ENCODE assay signal across 9 mouse cellular contexts in the genomic region with DNA sequence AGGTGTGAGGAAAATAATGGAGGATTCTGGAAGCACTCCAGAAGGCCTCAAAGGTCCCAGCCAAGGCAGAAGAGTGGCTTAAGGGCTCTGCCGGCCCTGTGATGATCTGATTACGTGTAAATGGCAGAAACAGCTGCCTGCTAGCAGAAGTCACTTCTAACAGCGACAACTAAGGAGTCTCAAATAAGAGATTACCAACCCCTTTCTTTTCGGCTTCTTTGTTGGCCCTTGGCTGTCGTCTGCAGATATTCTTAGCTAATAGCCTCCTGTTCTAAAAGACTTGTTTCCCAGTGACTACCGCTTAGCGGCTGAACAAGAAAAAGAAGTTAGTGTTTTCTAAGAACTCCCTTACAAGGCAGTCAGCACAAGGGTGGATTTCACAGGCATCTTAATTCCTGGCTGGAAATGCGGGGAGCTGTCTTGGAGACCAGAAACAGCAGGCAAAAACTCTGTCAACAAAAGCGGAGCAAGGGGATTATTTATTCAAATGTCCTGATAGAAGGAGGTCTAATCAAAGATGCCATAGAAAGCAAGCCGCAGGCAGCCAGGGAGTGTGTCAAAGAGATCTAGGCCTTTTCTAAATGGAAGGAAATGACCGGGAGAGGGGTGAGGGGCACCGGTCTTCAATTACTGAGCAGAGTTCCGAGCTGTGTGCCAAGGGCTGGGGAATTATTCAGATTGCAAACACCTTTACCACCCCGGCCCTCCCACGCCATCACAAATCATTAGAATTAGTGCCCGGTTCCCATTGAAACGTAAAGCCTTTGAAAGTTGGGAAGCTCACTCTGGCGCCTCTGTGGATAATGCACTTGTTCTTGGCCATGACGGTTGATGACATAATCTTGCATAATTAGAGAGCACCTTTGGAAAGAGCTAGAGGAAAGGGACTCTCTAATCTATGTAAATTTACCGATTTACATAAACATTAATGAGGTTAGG. TPM values are rescaled to one million over a fixed set of nuclear protein-coding genes. Genes with fewer than 3 reads are reported as not detected.
A peak's percentile ranks its signal among the peaks of the same experiment; 100 is the strongest.
DNase-seq lines count a peak whose midpoint lies in the region; ATAC-seq and TF ChIP-seq lines count a peak whose summit lies in the region.
"Had no signal": no experiment of that assay in that cellular context is flagged by ENCODE, and none has a peak within 500 bp of the region (broad histone marks: within the 10 kb centered on the region; RNA-seq: fewer than 3 reads in every experiment).

No protein-coding gene starts in this region.

- H3K4me3 ChIP-seq in heart, postnatal 0 days (ENCODE audit: low read depth, low read length): no peak overlapping the region
- no peak overlapping the region for H3K4me3 ChIP-seq in limb, embryonic 15.5 days

- no peak for TF ChIP-seq CTCF in heart, postnatal 0 days (IDR thresholded peaks at IDR 0.05; ENCODE audit: low read depth)

- no peak overlapping the region for H3K4me2 ChIP-seq in heart, postnatal 0 days (ENCODE audit: low read depth, low read length)
- no peak overlapping the region for H3K4me2 ChIP-seq in limb, embryonic 15.5 days

- peaks cover 40% of the 10 kb centered on the region for H3K4me1 ChIP-seq in heart, postnatal 0 days (ENCODE audit: control insufficient read depth, insufficient read depth)
- H3K4me1 ChIP-seq in limb, embryonic 15.5 days: peaks cover 24% of the 10 kb centered on the region

- WGBS in heart, postnatal 0 days: 29% methylated on average over 20 of the region's 20 CpGs
- 22% methylated on average over 20 of the region's 20 CpGs for WGBS in limb, embryonic 15.5 days

- H3K27me3 ChIP-seq in heart, postnatal 0 days (ENCODE audit: control insufficient read depth, insufficient read depth, low read length): no peaks in the 10 kb centered on the region
- H3K27me3 ChIP-seq in limb, embryonic 15.5 days: no peaks in the 10 kb centered on the region

- no peaks in the 10 kb centered on the region for H3K9me3 ChIP-seq in heart, postnatal 0 days (replicated peaks; ENCODE audit: control insufficient read depth, low read length)
- no peaks in the 10 kb centered on the region for H3K9me3 ChIP-seq in limb, embryonic 15.5 days

- peak; percentile 20 to 41 for DNase-seq in cerebellum, postnatal 10 days
- no peak for DNase-seq in cerebellum, adult 11 months
- DNase-seq in embryo, embryonic 10 days (ENCODE audit: low spot score): peak; percentile 54
- no peak for DNase-seq in heart, postnatal 0 days (ENCODE audit: low spot score)
- DNase-seq in right cerebral cortex, postnatal 4 days: peak; percentile 15
- no peak for DNase-seq in spleen, postnatal 10 days (ENCODE audit: low spot score in 2 of 2)
- DNase-seq in c-Kit-positive CD71-positive TER-119-positive erythroid progenitor cells, embryonic 14.5 days (ENCODE audit: low spot score): no peak

- peak overlapping the region; percentile 49 for H3K27ac ChIP-seq in heart, postnatal 0 days (ENCODE audit: low read depth)
- peak overlapping the region; percentile 67 for H3K27ac ChIP-seq in limb, embryonic 15.5 days
- H3K27ac ChIP-seq: macrophage had no signal

- H3K36me3 ChIP-seq in heart, postnatal 0 days (replicated peaks; ENCODE audit: control insufficient read depth, insufficient read depth, low read length): no peaks in the 10 kb centered on the region
- no peaks in the 10 kb centered on the region for H3K36me3 ChIP-seq in limb, embryonic 15.5 days

- no peak; the same call in 1 of the 2 replicates for TF ChIP-seq EP300 in heart, postnatal 0 days (IDR thresholded peaks at IDR 0.05; ENCODE audit: low read depth)

- ATAC-seq in heart, postnatal 0 days (ENCODE audit: insufficient read depth, low read depth): no peak
- no peak for ATAC-seq in limb, embryonic 15.5 days (ENCODE audit: insufficient number of reproducible peaks, low FRiP score, low TSS enrichment, low read depth)

- H3K9ac ChIP-seq in heart, postnatal 0 days (replicated peaks; ENCODE audit: low read depth, low read length): no peak overlapping the region
- no peak overlapping the region for H3K9ac ChIP-seq in limb, embryonic 15.5 days

RNA-seq across cellular contexts. Expression of gene Hopx, which starts 7.6 kb away (rescaled TPM):
- 510 and 558 TPM in 2 replicates for total RNA-seq in heart, postnatal 0 days (2014; rRNA removed; ENCODE audit: low replicate concordance)
- 41.0 and 42.6 TPM in 2 replicates for polyA plus RNA-seq in heart, postnatal 0 days (2015; fragmentation: Nextera tagmentation; extraction: Ambion mirVana)
- polyA plus RNA-seq in limb, embryonic 15.5 days (2015; fragmentation: Nextera tagmentation; extraction: Ambion mirVana): 5.5 and 6.0 TPM in 2 replicates

Comparison
In these comparisons a context has a peak if more than half of its experiments do, and no peak if none do; other contexts are left out.
1. DNase-seq: peak in cerebellum, postnatal 10 days (2 of 2), embryo, embryonic 10 days (single experiment) and right cerebral cortex, postnatal 4 days (single experiment); none in cerebellum, adult 11 months (single experiment), heart, postnatal 0 days (single experiment), spleen, postnatal 10 days (0 of 2) and c-Kit-positive CD71-positive TER-119-positive erythroid progenitor cells, embryonic 14.5 days (single experiment).